Mouse (Mus musculus): ENCODE data around the gene Prkag3. TPM values are rescaled to one million over a fixed set of nuclear protein-coding genes. Genes with fewer than 3 reads are reported as not detected.

The Prkag3 gene
- polyA plus RNA-seq (2014; fragmentation: Nextera tagmentation; extraction: Ambion mirVana) = 0.39 TPM in 1 of 2 replicates, not detected in the other

- WGBS = 9% methylated on average over 30 of the region's 30 CpGs
- peak within 1 kb of the TSS; percentile 55 for H3K4me2 ChIP-seq (ENCODE audit: low read depth, low read length, severe bottlenecking)
- no peaks in the 10 kb centered on the region for H3K9me3 ChIP-seq (ENCODE audit: control insufficient read depth, low read length)
- ATAC-seq (replicated peaks; ENCODE audit: low FRiP score) = 0 out of 2 replicates have a peak, but pooled peaks have one; percentile 58
- peak within 1 kb of the TSS; percentile 53; the same call in 1 of the 2 replicates for H3K9ac ChIP-seq (ENCODE audit: low read length)
- DNase-seq (ENCODE audit: low spot score) = peak; percentile 78
- no peaks in the 10 kb centered on the region; the same call in 1 of the 2 replicates for H3K27me3 ChIP-seq (ENCODE audit: control insufficient read depth, insufficient read depth, low read length)
- H3K4me1 ChIP-seq (replicated peaks; ENCODE audit: control insufficient read depth, insufficient read depth, low read length) = no peaks in the 10 kb centered on the region
- H3K4me3 ChIP-seq (ENCODE audit: low read depth, low read length) = peak within 1 kb of the TSS; percentile 15; the same call in 1 of the 2 replicates
- H3K27ac ChIP-seq (ENCODE audit: low read depth, low read length) = no peak within 1 kb of the TSS
- no peaks in the 10 kb centered on the region for H3K36me3 ChIP-seq (ENCODE audit: control insufficient read depth, insufficient read depth, low read length)
Measured at GRCm38 (mm10) chr1:74748643-74749271, at the start of gene Prkag3. TSS of gene Prkag3 (minus strand) at chr1:74749221.

- Histone ChIP-seq H3K27me3 (ENCODE audit: control insufficient read depth, insufficient read depth, low read length) (peaks cover 89% of the 10 kb centered on the region), H3K4me2 (ENCODE audit: low read depth, low read length, severe bottlenecking) (no peak overlapping the region), H3K36me3 (ENCODE audit: control insufficient read depth, insufficient read depth, low read length) (no peaks in the 10 kb centered on the region), H3K4me3 (ENCODE audit: low read depth, low read length) (no peak overlapping the region), H3K4me1 (replicated peaks; ENCODE audit: control insufficient read depth, insufficient read depth, low read length) (peaks cover 18% of the 10 kb centered on the region), H3K9me3 (ENCODE audit: control insufficient read depth, low read length) (no peaks in the 10 kb centered on the region), H3K9ac (ENCODE audit: low read length) (no peak overlapping the region), H3K27ac (ENCODE audit: low read depth, low read length) (no peak overlapping the region)
- ATAC-seq (replicated peaks; ENCODE audit: low FRiP score) (peak; percentile 75), DNase-seq (ENCODE audit: low spot score) (peak; percentile 68)
- 9% methylated on average over 5 of the region's 5 CpGs for WGBS
Measured at GRCm38 (mm10) chr1:74797459-74797858, 48.4 kb upstream of the Prkag3 start.

GRCm38 (mm10) chr1:74795145-74795529 is 46.1 kb upstream of the Prkag3 start:
- Histone ChIP-seq H3K9ac (ENCODE audit: low read length) (no peak overlapping the region), H3K27ac (ENCODE audit: low read depth, low read length) (no peak overlapping the region), H3K9me3 (ENCODE audit: control insufficient read depth, low read length) (no peaks in the 10 kb centered on the region), H3K4me2 (ENCODE audit: low read depth, low read length, severe bottlenecking) (peak overlapping the region; percentile 38; the same call in 1 of the 2 replicates), H3K4me1 (replicated peaks; ENCODE audit: control insufficient read depth, insufficient read depth, low read length) (peaks cover 18% of the 10 kb centered on the region; the same call in 1 of the 2 replicates), H3K36me3 (ENCODE audit: control insufficient read depth, insufficient read depth, low read length) (no peaks in the 10 kb centered on the region), H3K27me3 (ENCODE audit: control insufficient read depth, insufficient read depth, low read length) (peaks cover 91% of the 10 kb centered on the region), H3K4me3 (ENCODE audit: low read depth, low read length) (0 out of 2 replicates have a peak overlapping the region, but pooled peaks have one; percentile 24)
- ATAC-seq (replicated peaks; ENCODE audit: low FRiP score) (no peak), DNase-seq (ENCODE audit: low spot score) (no peak)
- WGBS = 0% methylated on average over 8 of the region's 11 CpGs

- DNase-seq (ENCODE audit: low spot score) (peak; percentile 77), ATAC-seq (replicated peaks; ENCODE audit: low FRiP score) (0 out of 2 replicates have a peak, but pooled peaks have one; percentile 28)
- Histone ChIP-seq H3K27me3 (ENCODE audit: control insufficient read depth, insufficient read depth, low read length) (peaks cover 91% of the 10 kb centered on the region), H3K36me3 (ENCODE audit: control insufficient read depth, insufficient read depth, low read length) (no peaks in the 10 kb centered on the region), H3K4me1 (replicated peaks; ENCODE audit: control insufficient read depth, insufficient read depth, low read length) (peaks cover 18% of the 10 kb centered on the region; the same call in 1 of the 2 replicates), H3K9me3 (ENCODE audit: control insufficient read depth, low read length) (no peaks in the 10 kb centered on the region), H3K9ac (ENCODE audit: low read length) (no peak overlapping the region; the same call in 1 of the 2 replicates), H3K4me2 (ENCODE audit: low read depth, low read length, severe bottlenecking) (peak overlapping the region; percentile 38), H3K4me3 (ENCODE audit: low read depth, low read length) (peak overlapping the region; percentile 24), H3K27ac (ENCODE audit: low read depth, low read length) (no peak overlapping the region)
- 1% methylated on average over 35 of the region's 38 CpGs for WGBS
Measured at GRCm38 (mm10) chr1:74794487-74795144, 45.6 kb upstream of the Prkag3 start.

- Histone ChIP-seq H3K9ac (ENCODE audit: low read length) (no peak overlapping the region), H3K9me3 (ENCODE audit: control insufficient read depth, low read length) (no peaks in the 10 kb centered on the region), H3K27ac (ENCODE audit: low read depth, low read length) (no peak overlapping the region), H3K27me3 (ENCODE audit: control insufficient read depth, insufficient read depth, low read length) (peaks cover 95% of the 10 kb centered on the region), H3K4me1 (replicated peaks; ENCODE audit: control insufficient read depth, insufficient read depth, low read length) (peaks cover 18% of the 10 kb centered on the region; the same call in 1 of the 2 replicates), H3K4me3 (ENCODE audit: low read depth, low read length) (no peak overlapping the region), H3K4me2 (ENCODE audit: low read depth, low read length, severe bottlenecking) (no peak overlapping the region), H3K36me3 (ENCODE audit: control insufficient read depth, insufficient read depth, low read length) (no peaks in the 10 kb centered on the region)
- WGBS = 5% methylated on average over 19 of the region's 19 CpGs
- DNase-seq (ENCODE audit: low spot score) (peak; percentile 55), ATAC-seq (replicated peaks; ENCODE audit: low FRiP score) (no peak)
Measured at GRCm38 (mm10) chr1:74792831-74793660, 44.0 kb upstream of the Prkag3 start.

- peak within 1 kb of the TSS; percentile 36 for H3K4me2 ChIP-seq (ENCODE audit: low read depth, low read length, severe bottlenecking)
- H3K4me1 ChIP-seq (replicated peaks; ENCODE audit: control insufficient read depth, insufficient read depth, low read length) = peaks cover 18% of the 10 kb centered on the region; the same call in 1 of the 2 replicates
Measured at GRCm38 (mm10) chr1:74791249-74791648, 42.2 kb upstream of the Prkag3 start, which contains the start of gene Wnt10a. TSS of gene Wnt10a (plus strand) at chr1:74791516.

GRCm38 (mm10) chr1:74790095-74790494 is 41.1 kb upstream of the Prkag3 start:
- WGBS = 4% methylated on average over 3 of the region's 3 CpGs
- DNase-seq (ENCODE audit: low spot score) = no peak

More at GRCm38 (mm10) chr1:74791249-74791648, 42.2 kb upstream of the Prkag3 start, which contains the start of gene Wnt10a:
- no peak within 1 kb of the TSS; the same call in 1 of the 2 replicates for H3K9ac ChIP-seq (ENCODE audit: low read length)
- peaks cover 94% of the 10 kb centered on the region for H3K27me3 ChIP-seq (ENCODE audit: control insufficient read depth, insufficient read depth, low read length)
- H3K36me3 ChIP-seq (ENCODE audit: control insufficient read depth, insufficient read depth, low read length) = no peaks in the 10 kb centered on the region
- H3K4me3 ChIP-seq (ENCODE audit: low read depth, low read length) = peak within 1 kb of the TSS; percentile 6
- no peak for ATAC-seq (replicated peaks; ENCODE audit: low FRiP score)
- no peak within 1 kb of the TSS for H3K27ac ChIP-seq (ENCODE audit: low read depth, low read length)
- H3K9me3 ChIP-seq (ENCODE audit: control insufficient read depth, low read length) = no peaks in the 10 kb centered on the region
- 1% methylated on average over 11 of the region's 11 CpGs for WGBS
- no peak for DNase-seq (ENCODE audit: low spot score)

GRCm38 (mm10) chr1:74788603-74789176 is 39.7 kb upstream of the Prkag3 start:
- Histone ChIP-seq H3K9ac (ENCODE audit: low read length) (no peak overlapping the region), H3K4me2 (ENCODE audit: low read depth, low read length, severe bottlenecking) (no peak overlapping the region), H3K27ac (ENCODE audit: low read depth, low read length) (no peak overlapping the region), H3K9me3 (ENCODE audit: control insufficient read depth, low read length) (no peaks in the 10 kb centered on the region), H3K4me1 (replicated peaks; ENCODE audit: control insufficient read depth, insufficient read depth, low read length) (peaks cover 13% of the 10 kb centered on the region; the same call in 1 of the 2 replicates), H3K27me3 (ENCODE audit: control insufficient read depth, insufficient read depth, low read length) (peaks cover 91% of the 10 kb centered on the region), H3K4me3 (ENCODE audit: low read depth, low read length) (no peak overlapping the region), H3K36me3 (ENCODE audit: control insufficient read depth, insufficient read depth, low read length) (no peaks in the 10 kb centered on the region)
- WGBS = 10% methylated on average over 6 of the region's 6 CpGs
- ATAC-seq (replicated peaks; ENCODE audit: low FRiP score) = no peak
- no peak for DNase-seq (ENCODE audit: low spot score)

More at GRCm38 (mm10) chr1:74790095-74790494, 41.1 kb upstream of the Prkag3 start:
- H3K9ac ChIP-seq (ENCODE audit: low read length) = no peak overlapping the region
- H3K36me3 ChIP-seq (ENCODE audit: control insufficient read depth, insufficient read depth, low read length) = no peaks in the 10 kb centered on the region
- no peak overlapping the region for H3K27ac ChIP-seq (ENCODE audit: low read depth, low read length)
- no peak overlapping the region for H3K4me2 ChIP-seq (ENCODE audit: low read depth, low read length, severe bottlenecking)
- H3K4me3 ChIP-seq (ENCODE audit: low read depth, low read length) = no peak overlapping the region
- H3K9me3 ChIP-seq (ENCODE audit: control insufficient read depth, low read length) = no peaks in the 10 kb centered on the region
- no peak for ATAC-seq (replicated peaks; ENCODE audit: low FRiP score)
- peaks cover 17% of the 10 kb centered on the region; the same call in 1 of the 2 replicates for H3K4me1 ChIP-seq (replicated peaks; ENCODE audit: control insufficient read depth, insufficient read depth, low read length)
- H3K27me3 ChIP-seq (ENCODE audit: control insufficient read depth, insufficient read depth, low read length) = peaks cover 91% of the 10 kb centered on the region

Measured in forebrain, embryonic 11.5 days (tissue).